Mouse (Mus musculus): Measurements from ENCODE around the gene Selenbp1.
"Not testable (repeated sequence)": the region's sequence is repeated elsewhere in the genome, so short reads cannot be mapped to it uniquely, and the experiment has no call there.

- TF ChIP-seq CTCF (IDR thresholded peaks at IDR 0.05; ENCODE audit: control insufficient read depth, insufficient read depth, low read length); POLR2A (IDR thresholded peaks at IDR 0.05; ENCODE audit: borderline replicate concordance, control insufficient read depth, low read depth, low read length): not testable (repeated sequence)
Observed at GRCm38 (mm10) chr3:94904759-94905158, 28.1 kb upstream of the Selenbp1 start.
